Mouse (Mus musculus) MEL-GATA-1-ER (cell line): ENCODE measurements at regions not wholly inside any gene's neighbourhood (a gene's known extent, or its start where the extent isn't known, plus 50 kb on each side); places are given as distances from the start of the nearest gene placed in this dataset.
"Not testable (repeated sequence)": the region's sequence is repeated elsewhere in the genome, so short reads cannot be mapped to it uniquely, and the experiment has no call there.

Experiments used
- DNase-seq: peaks from one replicate; pipeline ENCODE4 v3.0.0-alpha.2; 2012; ENCODE audit warnings: low read depth; ENCODE audit errors: extremely low read depth

DNA sequence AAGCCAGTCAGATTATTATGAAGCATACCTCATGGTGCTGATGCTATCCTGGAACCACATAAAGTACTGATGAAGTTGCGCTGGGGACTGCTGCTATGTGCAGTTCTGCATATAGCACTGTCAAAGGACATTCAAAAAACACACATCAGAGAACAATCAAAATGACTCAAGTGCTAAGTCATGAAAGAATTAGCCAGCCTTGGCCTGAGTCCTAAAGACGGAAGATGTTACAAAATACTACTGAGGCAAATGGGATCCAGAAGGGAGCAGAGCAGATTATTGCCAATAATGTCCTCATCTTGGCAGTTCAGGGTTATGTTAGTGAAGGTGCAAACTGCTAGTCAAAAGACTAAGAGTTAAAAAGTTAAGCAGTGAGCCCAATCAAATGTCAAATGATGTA, 87.9 kb upstream of the Mpdz start:
- DNase-seq: no peak

DNA sequence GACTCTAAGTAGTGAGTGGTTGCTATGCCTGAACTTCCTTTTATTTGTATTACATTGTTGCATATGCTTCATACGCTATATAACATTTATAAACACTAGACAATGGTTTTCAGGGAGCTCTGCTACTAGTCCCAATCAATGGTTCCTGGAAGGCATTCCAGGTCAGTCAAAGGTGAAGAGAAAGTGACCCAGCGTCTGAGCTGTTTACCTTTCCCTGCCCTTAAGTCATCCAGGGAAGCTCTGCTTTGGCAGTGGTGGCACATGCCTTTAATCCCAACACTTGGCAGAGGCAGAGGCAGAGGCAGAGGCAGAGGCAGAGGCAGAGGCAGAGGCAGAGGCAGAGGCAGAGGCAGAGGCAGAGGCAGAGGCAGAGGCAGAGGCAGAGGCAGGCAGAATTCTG, 76.5 kb upstream of the Mpdz start:
- not testable (repeated sequence) for DNase-seq

DNA sequence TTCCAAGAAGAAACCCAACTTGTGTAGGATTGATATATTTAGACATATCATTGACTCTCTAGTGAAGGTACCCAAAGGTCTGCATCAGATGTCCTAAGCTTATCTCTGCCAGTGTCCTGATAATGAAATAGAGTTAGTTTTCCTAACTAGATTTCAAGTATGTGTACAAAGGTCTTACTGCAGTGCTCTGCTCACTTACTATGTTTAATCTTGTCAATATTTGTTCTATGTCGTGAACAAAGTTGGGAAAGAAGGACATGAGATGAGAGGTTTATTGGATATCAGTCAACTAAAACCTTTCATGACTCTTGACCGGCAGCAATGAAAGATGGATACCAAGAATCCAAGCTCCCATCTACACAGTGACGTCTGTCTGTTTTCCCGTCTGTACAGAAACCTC, 71.9 kb upstream of the Mpdz start:
- no peak for DNase-seq

DNA sequence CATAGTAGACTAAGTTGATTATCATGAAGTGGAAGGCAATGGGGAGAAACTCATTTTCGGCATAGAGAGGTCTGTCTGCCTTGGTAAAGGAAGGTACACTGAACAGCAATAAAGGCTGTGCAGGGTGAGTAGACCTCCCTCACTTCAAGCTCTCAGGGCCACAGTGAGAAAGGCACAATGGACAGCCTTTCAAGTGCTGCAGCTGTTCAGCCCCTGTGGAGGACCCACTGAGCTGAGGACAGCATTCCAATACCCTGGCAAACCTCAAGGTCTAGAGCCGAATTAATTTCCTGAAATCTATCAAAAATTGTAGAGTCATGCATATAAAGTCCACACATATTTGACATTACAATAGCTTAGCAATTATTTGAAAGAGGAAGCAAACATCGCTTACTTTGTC, 69.8 kb upstream of the Mpdz start:
- no peak for DNase-seq

DNA sequence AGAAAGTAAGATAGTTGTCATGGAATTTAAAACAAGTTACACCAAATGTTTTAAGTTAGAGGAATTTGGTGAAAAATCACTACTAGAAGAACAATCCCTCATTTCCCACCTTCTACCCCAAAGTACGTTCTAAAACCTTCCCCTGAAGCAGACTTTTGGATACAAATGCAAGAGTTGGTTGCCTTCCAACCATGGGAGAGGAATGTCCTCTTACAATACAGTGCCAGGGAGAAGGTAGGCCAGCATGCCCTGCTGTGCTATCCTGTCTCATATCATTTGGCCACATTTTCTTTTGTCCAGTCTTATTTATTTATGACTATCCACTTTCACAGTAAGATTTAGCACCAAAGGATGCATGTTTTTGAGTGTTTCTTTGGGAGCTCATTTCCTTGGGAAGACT, 66.2 kb upstream of the Mpdz start:
- no peak for DNase-seq

DNA sequence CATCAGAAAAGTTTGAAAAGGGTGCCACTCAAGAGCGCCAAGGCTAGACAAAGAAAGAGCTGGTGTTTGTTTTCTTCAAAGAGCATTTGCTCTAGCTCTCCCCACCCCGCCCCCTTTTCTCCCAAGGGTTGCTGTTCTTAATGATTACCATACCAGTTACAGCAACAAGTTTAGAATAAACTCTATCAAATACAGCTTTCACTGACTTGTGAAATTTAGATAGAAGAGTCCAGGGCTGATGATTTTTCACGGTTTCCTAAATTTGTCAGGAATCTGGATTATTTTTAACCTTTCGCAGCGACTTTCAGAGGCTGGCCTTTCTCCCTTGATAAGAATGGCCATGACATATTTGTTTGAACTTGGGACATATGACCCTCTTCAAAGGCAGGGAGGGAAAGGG, 64.2 kb upstream of the Mpdz start:
- no peak for DNase-seq

DNA sequence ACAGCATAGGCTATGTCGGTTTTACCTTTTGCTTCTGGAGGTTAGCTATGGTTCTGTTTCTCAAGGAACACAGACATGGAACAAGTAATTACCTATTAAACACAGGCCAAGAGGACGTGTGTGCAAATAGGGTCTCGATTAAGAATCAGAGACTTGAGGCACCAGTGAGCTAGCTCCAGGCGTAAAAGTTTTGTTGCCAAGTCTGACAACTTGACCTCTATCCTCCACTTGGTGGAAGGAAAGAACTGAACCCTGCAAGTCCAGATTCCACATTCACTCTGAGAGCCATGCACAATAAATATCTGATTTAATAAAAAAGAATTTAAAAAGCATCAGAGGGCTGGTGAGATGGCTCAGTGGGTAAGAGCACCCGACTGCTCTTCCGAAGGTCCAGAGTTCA, 63.7 kb upstream of the Mpdz start:
- no peak for DNase-seq

DNA sequence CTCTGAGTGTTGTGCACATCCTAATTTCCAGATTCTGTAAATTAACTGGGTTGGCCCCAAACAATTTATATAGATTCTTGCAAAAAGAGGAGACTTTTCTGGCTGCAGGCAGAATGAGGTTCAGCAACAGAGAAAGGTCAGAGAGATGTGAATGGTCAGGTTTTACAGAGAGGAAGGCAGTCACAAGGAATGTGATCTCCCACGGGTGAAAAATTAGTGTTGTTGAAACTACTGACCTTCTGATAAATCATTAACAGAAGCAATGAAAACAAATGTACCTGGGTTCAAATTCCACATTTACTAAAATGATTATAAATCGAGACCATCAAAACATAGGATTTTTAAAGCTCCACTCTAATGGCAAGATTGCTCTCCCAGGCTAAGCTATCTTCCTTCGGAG, 62.5 kb upstream of the Mpdz start:
- DNase-seq: no peak

DNA sequence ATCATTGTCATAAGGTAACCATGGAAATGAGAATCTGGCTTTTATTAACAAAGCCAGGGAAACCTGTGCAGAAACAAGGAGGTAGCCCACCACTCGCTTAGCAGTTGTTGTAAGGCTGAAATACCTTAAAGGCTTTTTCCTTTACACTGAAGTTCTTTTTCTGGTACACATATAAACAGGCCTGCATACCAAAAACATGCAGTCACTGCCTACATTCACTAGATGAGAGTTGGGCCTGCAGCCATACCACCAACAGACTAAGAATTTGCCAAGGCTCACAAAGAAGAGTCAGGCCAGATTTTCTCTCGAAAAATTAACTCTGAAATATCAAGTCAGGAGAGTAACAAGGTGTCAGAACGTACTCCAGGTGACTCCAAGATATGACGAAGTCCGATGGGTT, 61.3 kb upstream of the Mpdz start:
- DNase-seq: no peak

DNA sequence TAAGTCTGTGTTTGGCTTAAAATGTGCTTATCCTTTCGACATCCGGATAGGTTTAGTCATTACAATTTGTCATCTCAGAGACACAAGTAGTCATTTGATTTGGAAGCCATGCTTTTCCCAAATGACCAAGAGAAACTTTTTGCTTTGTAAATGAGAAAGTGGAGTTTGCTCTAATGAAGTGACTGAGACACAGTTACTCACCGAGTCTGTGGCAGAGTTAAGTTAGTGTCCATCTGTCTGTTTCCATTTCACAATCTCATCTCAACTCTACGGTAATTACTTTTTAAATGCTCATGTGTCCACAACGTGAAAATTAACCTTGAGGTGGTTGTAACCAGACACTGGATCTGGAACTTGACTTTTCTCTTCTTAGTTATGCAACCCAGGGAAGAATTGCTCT, 59.2 kb upstream of the Mpdz start:
- DNase-seq: no peak

DNA sequence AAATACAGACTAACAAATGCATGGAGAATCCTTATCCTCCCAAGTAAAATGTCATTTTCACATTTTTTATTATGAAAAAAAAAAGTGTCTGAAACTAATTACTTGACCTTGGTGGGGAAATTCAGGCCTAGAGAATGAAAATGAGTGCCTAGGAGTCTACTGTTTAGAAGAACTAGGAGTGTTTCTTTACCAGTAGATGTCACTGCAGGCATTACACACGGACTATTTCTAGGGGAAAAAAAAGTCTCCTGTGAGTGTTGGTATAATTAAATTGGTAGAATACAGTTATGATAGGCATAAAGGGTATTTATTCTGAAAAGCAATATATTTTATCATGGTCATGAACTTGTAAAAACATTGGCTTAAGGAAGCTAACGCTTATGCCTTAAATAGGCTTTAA, 55.5 kb upstream of the Mpdz start:
- no peak for DNase-seq

DNA sequence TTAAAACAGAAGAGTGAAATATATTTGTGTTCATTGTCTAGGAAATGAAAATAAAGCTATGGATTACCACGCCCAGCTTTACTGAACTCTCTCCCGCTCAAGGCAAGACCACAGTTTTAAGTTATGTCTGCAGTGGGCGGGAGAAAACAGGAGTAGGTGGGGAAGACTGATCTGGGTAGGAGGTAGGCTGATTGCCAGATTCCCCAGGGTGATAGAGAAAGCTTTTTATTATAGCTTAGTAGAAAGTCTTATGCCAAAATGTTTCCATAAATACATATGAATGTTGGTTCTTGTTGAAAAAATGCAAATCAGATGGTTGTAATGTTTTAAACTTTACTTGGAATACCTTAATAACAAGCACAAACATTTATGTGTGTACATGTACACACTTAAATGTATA, 50.2 kb upstream of the Mpdz start:
- no peak for DNase-seq
